Mouse (Mus musculus) spleen, adult 2 months (tissue): ENCODE results near the gene Zic3. TPM values are rescaled to one million over a fixed set of nuclear protein-coding genes. Genes with fewer than 3 reads are reported as not detected.

Source experiments
- DNase-seq, 2 experiments: peaks; one replicate each; pipeline versions ENCODE4 v3.0.0 to v3.0.0-alpha.2; 2012 to 2021; ENCODE audit warnings: low spot score in 2 of 2, low read depth in 1 of 2
- H3K27ac ChIP-seq: fragments of 200-500 bp; 2 replicates; pipeline ENCODE4 v1.5.1; 2012; ENCODE audit warnings: low read length, inconsistent platforms; ENCODE audit not compliant: insufficient read depth
- H3K27me3 ChIP-seq: fragments of 200-500 bp; 2 replicates; pipeline ENCODE4 v1.6.1; 2012; ENCODE audit warnings: mild to moderate bottlenecking, moderate library complexity, low read length, inconsistent platforms; ENCODE audit not compliant: control insufficient read depth, insufficient read depth
- H3K36me3 ChIP-seq: fragments of 200-500 bp; 2 replicates; pipeline ENCODE4 v1.6.1; 2012; ENCODE audit warnings: mild to moderate bottlenecking, low read length, inconsistent platforms; ENCODE audit not compliant: control insufficient read depth, insufficient read depth
- H3K4me1 ChIP-seq: fragments of 200-500 bp; 2 replicates; pipeline ENCODE4 v1.6.1; 2011; ENCODE audit warnings: inconsistent platforms; ENCODE audit not compliant: control insufficient read depth, insufficient read depth, insufficient read length
- H3K4me3 ChIP-seq: fragments of 200-500 bp; 2 replicates; pipeline ENCODE4 v1.5.1; 2011; ENCODE audit warnings: mild to moderate bottlenecking, inconsistent platforms; ENCODE audit not compliant: insufficient read depth, insufficient read length; ENCODE audit errors: extremely low read depth
- CTCF ChIP-seq: fragments of 200-500 bp; IDR thresholded peaks from 2 replicates; pipeline ENCODE4 v1.5.1; 2011; ENCODE audit warnings: mild to moderate bottlenecking, inconsistent platforms; ENCODE audit not compliant: insufficient read depth, insufficient read length, insufficient replicate concordance; ENCODE audit errors: extremely low read depth
- POLR2A ChIP-seq: fragments of 200-500 bp; IDR thresholded peaks from 2 replicates; pipeline ENCODE4 v1.6.1; 2011; ENCODE audit warnings: low read depth, low read length, inconsistent platforms
- WGBS: fragments of 180-500 bp; shearing (Covaris S2); methylation state at CpG from one replicate; pipeline ENCODE4 v1.1.7; 2018; 5-methylcytosine and 5-hydroxymethylcytosine counted together
- polyA plus RNA-seq: library from polyadenylated mRNA; depleted of rRNA; stranded (reverse); fragments of >200 nt; gene quantifications from 2 replicates; pipeline ENCODE4 v1.2.3, GENCODE M21; 2012

Zic3 gene
- polyA plus RNA-seq, 1 experiment, result not detected

DNA sequence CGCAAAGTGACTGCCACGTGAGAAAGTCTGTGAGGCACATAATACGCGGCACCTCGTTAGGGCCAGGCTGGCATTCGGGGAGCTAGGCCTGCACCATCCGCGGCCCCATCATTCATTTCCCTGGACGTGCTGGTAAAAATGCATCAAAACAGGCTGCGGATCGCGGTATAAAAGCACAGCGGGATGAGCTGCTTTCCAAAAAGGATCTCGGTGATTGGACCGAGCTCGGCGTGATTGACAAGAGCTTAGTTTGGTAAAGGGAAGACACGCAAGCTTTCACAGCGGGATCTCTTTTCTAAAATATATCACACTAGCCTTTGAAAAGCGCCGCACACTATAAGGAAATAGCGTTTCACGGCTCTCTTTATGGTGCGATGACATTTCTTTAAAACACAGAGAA is 3.8 kb upstream of the Zic3 start:
- Histone ChIP-seq H3K27ac (no peak overlapping the region), H3K36me3 (no peaks in the 10 kb centered on the region), H3K4me3 (no peak overlapping the region), H3K27me3 (peaks cover 3% of the 10 kb centered on the region; the same call in 1 of the 2 replicates), H3K4me1 (no peaks in the 10 kb centered on the region)
- DNase-seq, result no peak
- TF ChIP-seq CTCF, result no peak
- TF ChIP-seq POLR2A, result no peak
- 30% methylated on average over 24 of the region's 24 CpGs for WGBS

DNA sequence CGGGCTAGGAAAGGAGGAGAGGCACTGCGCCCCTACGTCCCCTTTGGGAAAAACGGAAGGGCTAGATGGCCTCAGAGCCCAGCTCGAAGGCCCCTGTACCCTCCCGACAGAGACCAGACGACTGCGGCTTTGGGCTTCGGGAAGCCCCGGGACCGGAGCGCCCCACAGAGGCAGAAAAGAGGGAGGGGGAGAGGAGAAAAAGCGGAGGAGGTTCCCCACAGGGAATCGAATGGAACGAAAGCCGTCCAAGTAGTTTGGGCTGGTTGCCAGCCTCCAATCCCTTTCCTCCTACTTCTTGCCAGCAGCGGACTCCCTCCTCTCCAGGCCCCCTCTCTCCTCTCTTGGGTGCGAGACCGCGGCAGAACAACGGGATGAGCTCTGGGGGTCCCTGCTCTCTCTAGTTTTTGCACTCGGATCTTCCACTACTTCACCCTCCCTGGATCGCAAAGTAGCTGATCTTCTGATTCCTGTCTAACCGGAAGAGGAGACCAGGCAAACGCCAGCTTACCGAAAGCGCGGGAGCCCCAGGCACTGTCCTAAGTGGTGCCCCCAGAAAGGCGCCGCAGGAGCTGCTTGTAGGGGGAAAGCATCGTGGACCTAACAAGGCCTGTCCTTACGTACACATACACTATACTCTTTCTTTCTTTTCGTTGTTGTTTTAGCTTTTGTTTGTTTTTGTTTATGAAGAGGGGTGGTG is 3.1 kb upstream of the Zic3 start:
- Histone ChIP-seq H3K4me1 (no peaks in the 10 kb centered on the region), H3K36me3 (no peaks in the 10 kb centered on the region), H3K27me3 (peaks cover 3% of the 10 kb centered on the region; the same call in 1 of the 2 replicates), H3K4me3 (no peak overlapping the region), H3K27ac (no peak overlapping the region)
- no peak for DNase-seq
- 26% methylated on average over 33 of the region's 33 CpGs for WGBS
- TF ChIP-seq CTCF (no peak), POLR2A (no peak)

DNA sequence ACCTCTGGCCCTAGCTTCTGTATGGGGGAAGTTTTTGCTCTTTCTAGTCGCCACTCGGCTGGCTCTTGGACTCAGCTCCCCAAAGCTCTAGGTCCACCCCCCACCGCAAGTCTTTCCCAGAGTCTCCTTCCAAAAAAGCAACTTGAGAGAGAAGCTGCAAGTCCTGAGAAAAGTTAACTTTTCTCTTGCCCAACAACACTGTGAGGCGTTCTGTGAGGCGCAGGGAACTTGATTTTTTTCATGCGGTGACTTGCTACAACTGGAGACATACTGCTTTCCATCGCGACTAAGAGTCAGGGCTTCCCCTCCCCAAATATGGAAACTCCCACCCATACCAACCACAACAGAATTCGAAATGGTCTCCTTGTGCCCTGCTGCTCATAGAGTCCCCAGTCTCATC is 5.1 kb downstream of the Zic3 start:
- no peaks in the 10 kb centered on the region for H3K36me3 ChIP-seq
- no peak for DNase-seq
- H3K4me3 ChIP-seq, result no peak overlapping the region
- peaks cover 5% of the 10 kb centered on the region for H3K27me3 ChIP-seq
- 21% methylated on average over 9 of the region's 9 CpGs for WGBS
- no peaks in the 10 kb centered on the region for H3K4me1 ChIP-seq
- TF ChIP-seq POLR2A (no peak), CTCF (no peak)
- no peak overlapping the region for H3K27ac ChIP-seq

DNA sequence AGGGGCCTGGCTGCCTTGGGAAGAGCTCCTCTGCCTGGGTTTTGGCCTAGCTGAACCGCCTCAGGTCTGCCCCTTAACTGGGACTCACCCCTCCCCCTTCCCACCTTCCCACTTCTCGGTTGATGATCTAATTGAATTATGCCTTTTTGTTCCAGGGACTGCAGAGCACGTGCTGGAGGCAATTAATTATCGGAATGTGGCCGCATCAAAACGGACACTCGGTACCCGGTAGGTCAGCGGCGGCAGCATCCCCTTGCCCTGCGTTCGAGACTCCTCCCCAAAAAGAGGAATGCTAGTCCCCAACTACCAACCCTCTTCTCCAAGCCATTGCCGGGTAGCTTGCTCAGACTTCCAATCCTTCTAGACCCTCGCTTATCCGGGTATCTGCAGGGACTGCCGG is 5.6 kb downstream of the Zic3 start:
- TF ChIP-seq CTCF (no peak), POLR2A (no peak)
- Histone ChIP-seq H3K4me1 (no peaks in the 10 kb centered on the region), H3K4me3 (no peak overlapping the region), H3K27ac (no peak overlapping the region), H3K27me3 (peaks cover 5% of the 10 kb centered on the region), H3K36me3 (no peaks in the 10 kb centered on the region)
- DNase-seq, result no peak
- 17% methylated on average over 16 of the region's 16 CpGs for WGBS

DNA sequence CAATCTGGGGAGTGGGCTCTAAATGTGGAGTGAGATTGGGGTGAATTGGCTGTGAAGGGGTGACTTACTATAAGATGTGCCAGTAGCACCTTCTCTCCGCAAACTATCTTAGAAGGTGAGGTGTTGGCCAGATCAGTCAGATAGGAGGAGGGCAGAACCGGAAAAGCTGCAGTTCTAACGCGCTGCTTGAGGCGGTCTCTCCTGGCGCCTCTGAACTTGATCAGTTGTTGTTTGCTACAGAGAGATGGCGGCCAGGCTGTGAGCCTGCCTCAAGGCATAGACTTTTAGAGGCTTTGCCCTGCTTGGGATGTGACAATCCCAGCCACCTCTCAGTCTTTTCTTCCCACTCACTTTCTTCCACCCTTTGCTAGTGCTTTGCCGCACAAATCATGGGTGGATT is 6.4 kb downstream of the Zic3 start:
- Histone ChIP-seq H3K27ac (no peak overlapping the region), H3K36me3 (no peaks in the 10 kb centered on the region), H3K4me1 (no peaks in the 10 kb centered on the region), H3K27me3 (peaks cover 5% of the 10 kb centered on the region), H3K4me3 (no peak overlapping the region)
- TF ChIP-seq CTCF (no peak), POLR2A (no peak)
- 25% methylated on average over 8 of the region's 8 CpGs for WGBS
- no peak for DNase-seq

DNA sequence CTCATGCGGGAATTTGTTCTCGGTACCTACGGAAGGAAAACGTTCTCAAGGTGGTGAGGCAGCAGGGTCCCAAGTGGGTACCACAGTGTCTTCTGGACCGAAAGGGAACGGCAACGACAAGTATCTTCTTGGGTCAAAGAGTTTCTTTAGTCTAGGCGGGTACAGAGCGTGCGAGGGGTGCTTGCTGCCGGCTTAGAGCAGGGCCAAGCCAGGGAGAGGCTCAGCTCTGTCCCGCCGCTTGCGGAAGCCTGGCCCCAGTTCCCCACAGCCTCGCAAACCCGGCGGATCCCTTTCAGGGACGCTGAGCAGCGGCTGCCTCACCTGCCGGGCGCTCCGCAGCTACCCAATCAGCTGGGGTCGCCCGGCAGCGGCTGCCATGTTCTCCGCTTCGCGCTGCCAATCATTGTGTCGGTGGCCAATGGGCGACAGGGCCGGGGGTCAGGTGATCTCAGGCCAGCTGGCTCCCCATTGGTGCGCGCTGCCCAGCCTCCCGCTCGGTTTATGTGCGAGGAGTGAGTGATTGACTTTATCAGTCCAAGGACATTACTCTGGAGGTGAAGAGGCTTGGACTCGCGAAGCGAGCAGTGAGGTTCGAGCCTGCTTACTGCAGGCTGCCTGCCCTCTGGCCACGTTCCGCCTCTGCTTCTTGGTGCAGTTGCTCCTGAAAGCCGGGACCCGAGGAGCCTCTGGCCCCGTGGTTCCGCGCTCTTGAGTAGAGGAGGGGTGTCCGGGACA is 7.8 kb downstream of the Zic3 start:
- Histone ChIP-seq H3K4me1 (no peaks in the 10 kb centered on the region), H3K27ac (no peak overlapping the region), H3K27me3 (peaks cover 5% of the 10 kb centered on the region), H3K36me3 (no peaks in the 10 kb centered on the region), H3K4me3 (no peak overlapping the region)
- WGBS, result 30% methylated on average over 48 of the region's 48 CpGs
- no peak for TF ChIP-seq CTCF
- no peak for DNase-seq
